Mouse (Mus musculus): Measurements from ENCODE around the gene Htr2c.

GRCm38 (mm10) chrX:147055730-147056129, 93.4 kb downstream of the Htr2c start:
- TF ChIP-seq ZC3H11A (IDR thresholded peaks at IDR 0.05; ENCODE audit: borderline replicate concordance, low read depth, low read length): no peak
- TF ChIP-seq ZNF384 (IDR thresholded peaks at IDR 0.05; ENCODE audit: low read depth, low read length): no peak
- TF ChIP-seq CHD2 (IDR thresholded peaks at IDR 0.05; ENCODE audit: low read depth, low read length): no peak

Measured in ES-E14 (cell line).